Mouse (Mus musculus): ENCODE results near the gene Cdh5.
A peak's percentile ranks its signal among the peaks of the same experiment; 100 is the strongest.
"Not testable (repeated sequence)": the region's sequence is repeated elsewhere in the genome, so short reads cannot be mapped to it uniquely, and the experiment has no call there.

Gene Cdh5

DNA sequence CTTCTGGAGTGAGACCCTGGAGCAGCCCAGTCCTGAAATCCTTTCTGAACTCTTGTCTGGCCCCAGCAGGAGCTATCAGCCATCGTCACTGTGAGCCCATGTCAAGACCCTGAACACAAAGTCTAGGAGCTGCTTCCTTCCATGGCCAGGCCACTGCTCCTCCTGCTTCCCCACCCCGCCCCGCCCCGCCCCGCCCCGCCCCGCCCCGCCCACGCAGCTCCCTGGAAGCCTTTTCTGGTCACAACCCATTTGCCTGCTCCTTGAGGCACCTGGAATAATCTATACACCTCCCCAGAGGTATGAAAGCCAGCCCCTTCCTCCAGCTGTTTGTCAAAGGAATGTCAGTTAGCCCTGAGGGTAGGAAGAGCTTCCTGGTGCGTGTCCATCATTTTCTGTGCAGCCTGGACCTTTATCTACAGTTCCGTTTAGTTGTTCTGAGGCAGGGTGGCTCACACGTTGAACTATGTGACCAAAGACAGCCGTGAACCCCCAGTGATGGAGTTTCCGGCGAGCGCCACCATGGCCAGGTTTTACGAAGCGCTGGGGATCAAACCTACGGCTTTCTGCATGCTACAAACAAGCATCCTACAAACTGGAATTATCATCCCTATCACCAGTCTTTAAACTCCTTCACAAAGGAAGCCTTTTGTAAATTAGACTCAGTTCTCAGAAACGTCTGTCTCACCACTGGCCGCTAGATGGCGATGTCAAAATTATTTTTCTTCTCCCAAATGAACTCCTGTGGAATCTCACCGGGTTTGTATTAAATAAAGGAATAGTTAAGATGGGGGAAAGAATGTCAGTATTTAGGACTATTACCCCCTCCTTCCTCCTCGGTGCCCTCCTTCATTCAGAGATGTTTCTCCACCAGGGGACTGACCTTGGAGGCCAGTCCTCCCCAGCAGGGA is 10.2 kb upstream of the Cdh5 start:
- peak; percentile 73 for DNase-seq (ENCODE audit: low spot score)

DNA sequence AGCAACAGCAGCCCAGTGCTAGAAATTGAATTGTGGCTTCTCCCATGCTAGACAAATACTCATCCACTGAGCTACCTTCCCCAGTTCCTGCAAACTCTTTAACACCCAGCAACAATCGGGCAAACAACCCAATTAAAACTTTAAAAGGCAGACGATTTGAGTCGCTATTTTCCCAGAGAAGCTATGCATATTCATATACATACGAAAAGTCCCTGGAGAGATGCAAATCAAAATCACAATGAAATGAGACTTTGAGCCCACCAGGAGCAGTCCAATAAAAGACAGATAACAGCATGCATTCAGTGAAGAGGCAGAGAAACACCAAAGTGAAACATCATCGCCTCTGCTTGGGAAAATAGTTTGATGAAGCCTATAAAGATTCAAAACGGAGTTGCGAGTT is 8.1 kb upstream of the Cdh5 start:
- DNase-seq (ENCODE audit: low spot score), result no peak

DNA sequence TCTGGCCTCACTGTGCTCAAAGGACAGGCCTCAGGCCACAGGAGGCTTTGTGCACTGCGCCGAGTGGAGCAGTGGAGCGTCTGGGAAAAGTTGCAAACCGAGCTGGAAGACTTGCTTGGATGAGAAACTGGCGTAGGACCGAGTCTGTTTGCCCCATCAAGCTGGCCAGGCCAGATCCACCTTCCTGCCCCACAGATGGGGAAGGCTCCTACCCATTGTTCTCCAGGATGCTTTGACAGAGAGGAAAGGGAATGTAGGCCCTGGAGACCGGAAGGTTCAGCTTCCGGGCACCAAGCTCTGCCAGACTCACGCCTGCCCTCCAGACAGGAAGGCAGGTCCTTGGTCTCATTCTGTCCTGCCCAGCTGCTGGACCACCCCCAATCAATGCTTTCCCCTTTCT is 5.8 kb upstream of the Cdh5 start:
- DNase-seq (ENCODE audit: low spot score), result no peak

DNA sequence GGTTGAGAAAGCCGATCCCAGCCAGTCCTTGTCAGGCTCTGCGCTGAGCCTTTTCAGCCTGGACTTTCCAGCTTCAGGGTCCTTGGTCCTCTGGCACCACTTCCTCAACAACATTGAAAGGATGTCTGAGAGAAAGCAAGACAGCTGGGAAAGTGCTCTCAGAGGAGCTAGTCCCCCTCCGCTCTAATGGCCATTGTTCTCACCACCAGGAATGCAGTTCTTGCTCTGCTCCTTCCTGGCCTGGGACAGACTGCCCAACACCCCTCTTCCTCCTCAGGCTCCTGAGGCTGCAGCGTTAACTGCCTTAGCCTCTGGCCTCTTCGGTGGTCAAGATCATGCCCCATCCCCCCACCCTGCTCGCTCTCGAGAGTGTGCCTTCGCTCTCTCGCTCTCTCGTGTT is 4.8 kb upstream of the Cdh5 start:
- peak; percentile 47 for DNase-seq (ENCODE audit: low spot score)

DNA sequence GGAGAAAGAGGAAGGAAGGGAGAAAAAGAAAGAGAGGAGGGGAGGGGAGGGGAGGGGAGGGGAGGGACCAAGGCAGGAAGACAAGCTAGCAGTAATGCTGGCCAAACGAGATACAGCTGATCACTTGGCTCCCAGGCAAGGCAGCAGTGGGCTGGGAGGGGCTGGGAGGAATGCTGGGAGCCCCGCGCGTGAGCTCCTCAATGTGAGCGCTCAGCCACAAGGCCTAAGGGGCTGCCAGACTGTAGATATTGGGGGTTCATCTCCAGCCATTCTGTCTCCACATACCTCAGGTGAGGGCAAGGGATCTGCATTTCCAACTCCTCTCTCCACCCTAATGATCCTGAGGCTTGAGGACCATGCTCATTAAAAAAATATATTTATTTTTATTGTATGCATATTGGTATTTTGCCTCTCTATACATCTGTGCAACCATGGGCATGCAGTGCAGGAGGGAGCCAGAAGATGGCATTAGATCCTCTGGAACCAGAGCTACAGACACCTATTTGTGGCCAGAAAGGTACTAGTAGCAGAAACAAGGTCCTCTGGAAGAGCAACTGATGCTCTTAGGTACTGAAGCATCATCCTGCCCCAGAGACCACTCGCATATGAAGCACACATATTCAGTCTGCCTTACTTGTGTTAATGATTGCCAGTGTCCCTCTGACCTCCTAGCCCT is 2.6 kb upstream of the Cdh5 start:
- peak; percentile 28 for DNase-seq (ENCODE audit: low spot score)

DNA sequence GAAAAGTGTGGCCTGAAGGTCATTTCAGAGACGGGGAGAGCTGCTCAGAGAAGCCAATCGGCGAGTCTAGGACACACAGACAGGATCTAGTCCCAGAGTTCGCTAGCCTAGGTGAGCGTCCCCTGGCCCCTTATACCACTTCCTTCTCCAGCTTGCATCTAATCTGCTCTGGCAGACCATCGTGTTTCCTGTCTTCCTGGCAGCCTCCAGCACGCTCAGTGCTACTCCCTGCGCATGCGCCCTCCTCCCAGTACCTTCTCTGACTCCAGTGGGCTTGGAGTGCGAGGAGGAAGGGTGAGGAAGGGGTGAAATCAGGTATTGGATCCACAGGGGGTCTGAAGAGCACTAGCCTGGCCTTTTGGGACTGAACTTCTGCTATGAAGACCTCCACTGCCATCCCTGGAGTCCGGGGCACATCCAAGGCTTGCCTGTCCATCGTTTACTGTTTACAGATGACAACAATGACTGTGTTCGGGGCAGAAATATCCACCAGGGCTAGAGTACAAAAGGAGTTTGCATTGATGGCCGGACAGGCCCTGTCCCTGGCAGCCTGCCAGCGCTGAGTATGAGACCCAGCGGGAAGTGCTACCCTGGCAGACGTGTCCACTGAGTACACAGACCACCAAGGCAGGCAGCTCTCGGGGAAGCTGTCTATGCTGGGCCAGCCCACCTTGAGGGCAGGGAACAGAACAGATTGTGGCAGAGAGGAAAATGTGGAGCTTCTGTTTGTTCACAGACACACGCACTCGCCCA is 1.9 kb upstream of the Cdh5 start:
- no peak for DNase-seq (ENCODE audit: low spot score)

DNA sequence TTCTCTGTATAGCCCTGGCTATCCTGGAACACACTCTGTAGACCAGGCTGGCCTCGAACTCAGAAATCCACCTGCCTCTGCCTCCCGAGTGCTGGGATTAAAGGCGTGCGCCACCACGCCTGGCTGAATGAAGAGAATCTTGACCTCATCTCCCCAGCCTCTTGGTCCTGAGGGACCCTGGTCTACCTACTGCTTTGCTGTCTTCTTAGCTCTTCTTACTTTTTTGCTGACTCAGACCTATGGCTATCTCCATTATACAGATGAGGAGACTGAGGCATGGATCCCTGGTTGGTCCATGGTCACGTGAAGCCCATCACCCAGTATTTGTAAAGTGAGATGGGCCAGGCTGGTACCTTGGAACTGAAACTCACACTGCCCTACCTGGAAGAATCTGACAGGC is 701 bp upstream of the Cdh5 start:
- not testable (repeated sequence) for DNase-seq (ENCODE audit: low spot score)

DNA sequence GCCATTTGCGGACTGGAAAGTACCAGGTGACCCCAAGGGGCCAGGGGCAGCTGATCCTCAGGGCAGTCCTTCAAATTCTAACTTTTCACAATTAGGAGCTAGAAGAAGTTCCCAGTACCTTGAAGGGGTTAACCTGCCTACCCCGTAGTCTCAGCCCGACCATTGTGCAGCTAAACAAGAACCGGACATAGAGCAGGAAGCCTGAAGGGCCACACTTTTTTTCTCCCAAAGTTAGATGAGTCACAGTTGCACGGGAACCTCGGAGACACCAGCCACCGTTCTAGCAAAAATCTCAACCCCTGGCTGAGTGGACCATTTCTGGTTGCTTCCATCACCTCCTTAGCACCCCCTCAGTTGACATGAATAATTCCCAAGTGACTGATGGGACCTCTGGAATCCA is 2.0 kb downstream of the Cdh5 start:
- DNase-seq (ENCODE audit: low spot score), result no peak

DNA sequence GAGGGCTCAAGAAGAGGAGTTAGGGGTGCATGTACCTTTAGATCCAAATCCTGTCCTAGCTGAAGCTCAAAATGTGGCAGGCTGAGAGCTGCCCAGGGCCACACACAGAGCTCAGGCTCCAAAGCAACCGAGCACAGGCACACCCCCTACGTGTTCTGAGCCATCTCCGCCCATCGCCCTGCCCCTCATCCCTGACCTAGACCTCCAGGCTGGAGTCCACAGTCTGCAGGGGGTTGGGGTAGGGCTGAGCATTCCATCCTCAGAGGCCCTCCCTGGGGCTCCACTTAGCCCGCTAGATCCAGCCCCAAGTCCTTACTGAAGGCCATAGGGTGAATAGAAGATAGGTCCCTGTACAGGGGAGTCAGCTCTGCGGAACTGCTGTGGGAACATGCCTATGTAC is 4.3 kb downstream of the Cdh5 start:
- DNase-seq (ENCODE audit: low spot score), result no peak

DNA sequence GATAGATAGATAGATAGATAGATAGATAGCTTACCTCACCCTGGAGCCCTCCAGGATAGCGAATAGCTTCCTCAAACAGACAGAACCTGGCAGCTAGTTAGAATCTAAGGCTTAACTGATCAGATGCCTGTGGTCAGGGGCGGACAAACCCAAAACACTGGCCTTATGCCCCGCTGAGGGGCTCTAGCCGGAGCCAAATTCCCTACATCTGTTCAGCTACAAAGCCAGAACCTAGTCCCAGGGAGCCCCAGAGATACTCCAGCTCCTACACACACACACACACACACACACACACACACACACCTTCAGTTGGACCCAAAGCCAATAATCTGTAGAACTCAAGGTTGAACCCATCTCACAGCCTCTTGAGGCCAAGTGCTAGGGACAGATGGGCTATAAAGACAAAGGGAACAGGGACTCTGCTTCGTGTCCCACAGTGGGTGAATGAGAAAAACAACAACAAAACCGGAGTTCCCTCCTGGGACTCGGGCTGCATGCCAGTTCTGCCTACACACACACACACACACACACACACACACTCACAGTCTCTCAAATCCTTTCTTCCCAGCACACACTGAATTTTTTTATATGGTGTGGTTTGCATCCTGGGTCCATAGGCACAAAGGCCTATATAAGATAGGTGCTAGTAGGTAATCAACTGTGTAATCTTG is 5.0 kb downstream of the Cdh5 start:
- no peak for DNase-seq (ENCODE audit: low spot score)

DNA sequence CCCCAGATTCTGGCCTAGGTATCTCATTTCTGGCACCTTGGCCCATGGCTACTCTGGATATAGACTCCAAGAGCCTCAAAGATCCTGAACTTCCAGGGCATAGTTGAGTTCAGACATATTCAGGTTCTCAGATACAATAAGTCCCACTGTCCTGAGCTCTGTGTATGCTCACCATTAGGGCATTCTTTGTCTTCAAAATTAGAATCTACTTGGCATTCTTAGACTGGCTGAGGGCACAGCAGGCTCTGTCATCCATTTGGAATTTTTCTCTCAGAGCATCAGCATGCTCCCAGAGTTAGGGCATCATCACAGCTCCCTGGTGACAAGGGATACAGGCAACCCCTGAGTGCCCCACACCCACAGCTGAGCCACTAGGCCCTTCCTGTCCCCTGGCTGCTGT is 5.7 kb downstream of the Cdh5 start:
- no peak for DNase-seq (ENCODE audit: low spot score)

DNA sequence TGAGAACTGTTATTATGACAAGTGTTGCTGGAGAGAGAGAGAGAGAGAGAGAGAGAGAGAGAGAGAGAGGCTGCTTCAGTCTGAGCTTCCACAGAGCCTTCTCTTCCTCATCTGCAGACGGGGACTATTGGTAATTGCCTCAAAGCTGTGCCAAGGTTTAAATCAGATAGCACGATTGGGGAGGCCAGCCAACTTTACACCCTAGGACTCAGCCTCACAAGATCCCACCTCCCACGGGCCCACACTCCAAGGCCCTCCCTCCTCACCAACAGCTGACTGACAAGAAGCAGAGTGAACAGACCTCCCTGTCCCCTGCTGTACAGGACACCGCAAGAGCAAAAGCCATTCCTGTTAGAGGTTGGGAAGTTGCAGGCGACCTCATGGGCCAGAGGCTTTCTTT is 6.6 kb downstream of the Cdh5 start:
- no peak for DNase-seq (ENCODE audit: low spot score)

DNA sequence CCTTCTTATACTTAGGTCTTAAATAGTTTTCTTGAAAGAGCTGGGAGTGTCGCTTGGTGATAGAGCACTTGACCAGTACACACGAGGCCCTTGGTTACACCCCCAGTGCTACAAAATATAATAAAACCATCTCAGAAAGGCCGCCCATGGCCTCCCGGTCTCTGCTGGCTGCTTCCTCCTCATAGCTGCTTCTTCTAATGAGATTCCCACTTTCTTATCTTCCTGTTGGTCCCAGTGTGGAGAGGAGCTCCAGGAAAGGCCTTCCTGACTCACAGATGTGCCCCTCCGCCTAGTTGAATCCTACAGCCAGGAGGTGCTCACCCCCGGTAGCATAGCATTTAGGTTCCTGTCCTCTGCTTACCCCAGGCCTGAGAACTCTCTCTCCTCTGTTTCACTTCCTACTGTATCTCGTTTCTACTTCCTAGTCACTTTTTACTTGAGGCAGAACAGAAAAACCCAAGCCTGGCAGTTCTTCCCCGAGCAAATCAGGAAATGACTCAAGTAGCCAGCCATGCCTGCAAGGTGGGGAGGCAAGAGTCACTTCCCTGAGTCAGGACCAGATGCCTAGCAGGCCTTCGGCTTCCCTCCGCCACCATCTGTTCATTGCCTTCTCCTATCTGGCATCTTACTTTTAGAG is 9.2 kb downstream of the Cdh5 start:
- DNase-seq (ENCODE audit: low spot score), result no peak

DNA sequence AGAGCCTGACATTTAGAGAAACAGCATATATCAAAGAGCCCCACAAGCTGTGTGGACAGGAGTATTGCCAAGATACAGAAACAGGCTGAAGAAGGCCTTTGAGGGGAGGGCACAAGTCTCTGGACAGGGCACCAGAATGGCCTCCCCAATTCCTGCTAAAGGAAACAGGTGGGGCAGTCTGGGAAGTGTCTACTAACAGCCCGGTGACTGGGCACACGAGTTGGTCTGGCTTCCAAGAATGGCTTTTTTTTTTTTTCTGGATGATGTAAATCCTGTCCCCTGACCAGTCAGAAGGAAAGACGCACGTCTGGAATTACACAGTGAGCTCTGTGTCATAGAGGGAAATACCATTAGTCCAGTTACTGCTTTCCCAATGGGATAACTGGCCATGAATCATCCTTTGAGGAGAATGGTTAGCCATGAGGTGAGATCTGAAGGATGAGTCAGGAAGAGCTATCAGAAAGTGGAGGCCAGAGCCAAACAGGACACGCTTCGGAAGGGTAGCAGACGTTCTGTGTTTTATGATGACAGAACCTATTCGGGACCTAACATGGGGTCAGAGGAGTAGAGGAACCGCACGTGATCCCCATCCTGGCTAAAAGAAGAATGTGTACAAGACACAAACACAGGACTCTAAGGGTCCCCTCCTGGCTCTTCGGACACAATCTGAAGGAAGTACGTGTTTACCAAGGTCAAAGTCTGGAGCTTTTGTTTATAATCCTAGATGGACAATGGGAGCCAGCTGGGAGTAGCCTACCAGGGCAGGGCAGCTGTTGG is 20.4 kb downstream of the Cdh5 start:
- DNase-seq (ENCODE audit: low spot score), result no peak

DNA sequence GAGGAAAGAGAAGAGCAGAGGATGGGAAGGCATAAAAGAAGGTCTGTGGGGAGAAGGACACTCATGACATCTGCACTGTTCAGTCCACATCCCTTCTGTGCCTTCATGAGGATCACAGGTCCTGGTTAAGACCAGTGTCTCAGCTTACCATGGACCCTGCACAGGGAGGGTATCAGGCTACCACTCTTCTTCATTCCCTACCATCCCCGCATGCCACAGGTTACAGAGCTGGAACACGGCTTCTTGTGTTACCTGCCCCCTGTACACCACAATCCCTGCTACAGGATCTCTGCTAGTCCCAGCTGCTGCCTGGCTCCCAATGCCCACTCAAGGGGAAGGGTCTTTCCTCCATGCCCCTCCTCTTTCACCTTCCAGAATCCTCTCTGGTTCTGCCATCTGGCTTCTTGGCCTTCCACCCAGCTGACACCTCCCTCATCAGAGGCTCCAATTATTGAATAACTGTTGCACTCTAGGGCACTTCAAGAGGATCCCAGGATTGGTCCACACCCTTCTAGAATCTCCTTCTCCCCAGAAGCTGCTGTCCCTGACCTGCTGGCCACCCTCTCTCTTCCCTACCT is 21.7 kb downstream of the Cdh5 start:
- no peak for DNase-seq (ENCODE audit: low spot score)

DNA sequence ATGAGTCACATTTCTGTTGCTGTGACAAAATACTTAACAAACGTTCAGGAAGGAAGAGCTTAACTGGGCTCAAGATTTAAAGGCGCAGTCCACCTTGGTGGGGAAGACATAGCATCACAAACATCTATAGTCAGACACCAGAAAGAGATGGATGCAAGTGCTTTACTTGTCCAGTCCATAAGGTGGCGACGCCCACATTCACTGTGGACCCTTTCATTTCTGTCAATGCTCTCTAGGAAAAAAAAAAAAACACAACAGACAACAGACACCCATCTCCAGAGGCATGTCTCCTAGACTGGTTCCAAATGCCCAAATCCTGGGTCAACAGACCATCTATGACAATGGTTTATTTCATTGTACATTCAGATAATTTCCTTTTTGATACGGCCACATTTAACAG is 23.1 kb downstream of the Cdh5 start:
- DNase-seq (ENCODE audit: low spot score), result no peak

DNA sequence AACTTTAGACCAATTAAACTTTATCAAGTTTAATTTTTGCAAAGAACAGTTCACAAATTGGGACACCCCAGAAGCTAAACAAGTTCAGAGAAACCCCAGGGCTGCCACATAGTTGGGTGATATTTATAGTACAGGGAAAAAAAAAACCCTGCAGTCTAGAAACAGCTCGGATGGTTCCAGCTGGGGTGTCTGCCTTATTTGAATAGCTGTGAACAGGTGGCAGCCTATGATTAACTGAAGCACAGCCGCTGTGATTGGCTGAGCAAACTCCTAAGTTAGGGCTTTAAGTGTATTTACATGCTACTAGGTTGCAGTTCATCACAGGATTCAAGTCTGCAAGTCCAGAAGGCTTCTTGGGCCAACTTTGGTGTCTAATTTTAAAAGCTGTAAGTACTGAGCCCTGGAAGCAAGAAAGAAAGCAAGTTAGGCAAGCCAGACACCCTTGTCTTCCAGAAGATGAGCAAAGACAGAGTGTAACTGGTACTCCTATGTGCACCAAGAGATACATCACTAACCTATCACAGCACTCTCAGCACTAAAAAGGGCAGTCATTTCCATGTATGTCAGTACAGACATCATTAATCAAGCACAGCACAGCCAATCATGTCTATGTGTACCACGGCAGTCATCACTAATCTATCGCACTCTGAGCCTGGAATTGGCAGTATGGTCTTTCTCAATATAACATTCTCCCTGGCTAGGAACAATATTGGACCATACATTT is 25.9 kb downstream of the Cdh5 start:
- DNase-seq (ENCODE audit: low spot score), result no peak

DNA sequence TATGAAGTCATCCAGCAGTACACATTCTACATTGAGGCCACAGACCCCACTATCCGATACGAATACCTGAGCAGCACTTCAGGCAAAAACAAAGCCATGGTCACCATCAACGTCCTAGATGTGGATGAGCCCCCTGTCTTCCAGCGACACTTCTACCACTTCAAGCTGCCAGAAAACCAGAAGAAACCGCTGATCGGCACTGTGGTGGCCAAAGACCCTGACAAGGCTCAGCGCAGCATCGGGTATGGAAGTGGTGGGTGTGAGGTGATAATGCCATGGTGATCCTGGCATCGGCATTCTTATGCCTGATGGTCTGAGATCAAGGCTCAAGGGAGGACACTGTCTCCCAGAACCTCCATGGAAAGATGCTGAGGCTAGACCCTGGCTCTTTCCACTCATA is 29.5 kb downstream of the Cdh5 start:
- DNase-seq (ENCODE audit: low spot score), result no peak

DNA sequence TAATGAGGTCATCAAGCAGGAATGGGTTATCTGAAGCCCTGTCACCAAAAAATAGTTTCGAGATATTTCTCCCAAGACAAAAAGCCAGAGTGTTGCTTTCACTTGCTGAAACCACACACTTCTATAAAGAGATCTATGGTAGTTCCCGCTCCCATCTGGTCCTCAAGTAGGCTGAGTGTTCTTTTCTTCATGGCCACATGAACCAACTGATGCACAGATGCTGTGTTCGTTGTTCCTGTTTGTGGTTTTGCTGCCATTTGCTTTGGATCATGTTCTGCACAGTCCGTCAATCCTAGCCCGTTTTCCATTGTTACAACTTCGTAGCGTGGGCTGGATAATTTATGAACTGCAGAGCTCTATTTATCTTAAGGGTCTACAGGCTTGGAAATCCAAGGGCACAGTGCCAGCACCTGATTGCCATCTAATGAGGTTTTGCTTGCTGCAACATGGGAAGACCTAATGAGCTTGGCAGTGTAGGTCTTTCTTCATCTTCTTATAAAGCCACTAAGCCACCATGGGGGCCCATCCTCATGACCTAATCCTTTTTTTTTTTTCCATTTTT is 30.1 kb downstream of the Cdh5 start:
- DNase-seq (ENCODE audit: low spot score), result no peak

DNA sequence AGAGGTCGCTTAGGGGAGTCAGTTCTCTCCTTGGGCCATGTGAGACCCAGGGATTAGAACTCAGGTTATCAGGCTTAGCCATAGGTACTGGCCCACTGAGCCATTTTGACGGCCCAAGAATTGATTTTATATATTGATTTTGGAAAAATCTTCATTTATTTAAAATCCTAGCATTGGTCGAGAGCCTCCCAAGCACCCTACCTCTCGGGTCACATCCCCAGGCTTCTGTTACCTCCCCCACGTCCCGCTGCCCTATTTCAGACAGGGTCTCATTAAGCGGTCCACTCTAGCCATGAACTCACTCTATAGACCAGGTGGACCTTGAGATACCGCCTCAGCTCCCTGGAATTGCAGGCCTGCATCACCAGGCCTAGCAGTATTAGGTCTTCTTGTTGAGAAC is 33.1 kb downstream of the Cdh5 start:
- no peak for DNase-seq (ENCODE audit: low spot score)
